Mouse (Mus musculus) 3134 (cell line): ENCODE measurements at regions not wholly inside any gene's neighbourhood (a gene's known extent, or its start where the extent isn't known, plus 50 kb on each side); places are given as distances from the start of the nearest gene placed in this dataset.

Experiments used
- DNase-seq: peaks from one replicate; pipeline ENCODE4 v3.0.0-alpha.2; 2011; ENCODE audit warnings: low spot score; ENCODE audit not compliant: insufficient read length; ENCODE audit errors: extremely low read depth

DNA sequence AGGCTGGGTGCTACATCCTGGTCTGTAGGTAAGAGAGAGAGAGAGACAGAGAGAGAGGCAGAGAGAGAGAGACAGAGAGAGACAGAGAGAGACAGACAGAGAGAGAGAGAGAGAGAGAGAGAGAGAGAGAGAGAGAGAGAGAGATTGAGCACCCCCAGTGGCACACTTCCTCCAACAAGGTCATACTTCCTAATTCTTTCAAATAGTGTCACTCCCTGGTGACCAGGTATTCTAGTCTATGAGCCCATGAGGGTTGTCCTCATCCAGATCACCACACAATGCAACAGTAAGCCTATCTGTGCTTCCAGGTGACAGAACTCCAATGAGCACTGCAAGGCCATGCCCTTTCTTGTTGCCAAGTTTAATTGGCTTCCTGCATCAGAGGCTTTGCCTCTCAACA lies 129.0 kb upstream of the Jun start:
- no peak for DNase-seq

DNA sequence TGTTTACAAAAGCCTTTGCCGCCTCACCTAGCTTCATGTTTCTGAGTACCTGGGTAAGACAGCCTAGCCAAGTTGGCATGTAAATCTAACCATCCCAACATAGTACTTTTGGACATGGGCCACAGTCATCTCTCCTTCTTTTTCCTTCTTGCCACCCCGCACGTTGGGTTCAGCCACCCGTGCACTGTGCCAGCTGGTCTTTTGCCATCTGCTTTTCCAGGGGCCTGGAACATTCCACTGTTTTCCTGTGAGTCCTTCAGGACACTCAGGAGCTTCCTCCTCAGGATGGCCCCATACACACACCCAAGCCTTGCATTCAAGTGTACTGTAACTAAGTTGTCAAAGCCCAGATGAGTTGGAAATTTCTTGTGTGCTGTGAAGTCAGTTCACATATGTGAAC lies 132.2 kb upstream of the Jun start:
- no peak for DNase-seq

DNA sequence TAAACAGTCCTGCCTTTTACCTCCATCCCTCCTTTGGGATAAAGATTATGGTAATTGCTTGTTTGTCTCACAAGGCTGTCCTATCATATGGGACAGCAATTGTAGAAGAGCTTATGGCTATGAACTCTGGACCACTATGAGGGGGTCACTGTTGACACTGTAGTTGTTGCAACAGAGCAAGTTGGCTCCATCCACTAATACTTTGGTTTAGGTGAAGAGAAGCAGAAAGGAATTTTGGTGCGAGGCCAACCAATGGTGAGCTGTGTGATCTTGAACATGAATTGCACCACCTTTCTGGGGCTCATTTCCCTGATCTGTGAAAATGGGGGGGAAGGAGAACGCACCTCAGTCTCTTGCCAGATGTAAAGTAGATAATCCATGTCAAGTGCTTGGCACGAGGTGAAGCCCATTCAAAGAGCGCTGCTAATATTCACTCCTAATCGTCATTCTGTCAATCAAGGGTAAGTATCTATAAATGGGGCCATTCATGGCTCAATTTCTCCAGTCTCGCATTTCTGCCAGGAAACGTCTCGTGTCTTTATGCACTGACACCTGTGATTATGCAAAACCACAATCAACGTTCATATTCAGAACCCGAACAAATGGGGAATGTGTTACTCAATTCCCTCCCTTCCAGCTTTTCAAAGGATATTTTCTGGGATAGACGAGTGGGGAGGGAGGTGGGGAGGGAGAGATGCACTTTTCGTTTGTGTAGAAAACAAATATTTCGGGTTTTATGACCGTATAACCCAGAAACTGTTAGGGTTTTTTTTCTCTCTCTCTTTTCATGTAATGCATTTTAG lies 133.3 kb upstream of the Jun start:
- DNase-seq: no peak

- no peak for DNase-seq
Measured at GRCm38 (mm10) chr4:95185916-95186200, 133.8 kb upstream of the Jun start.

DNA sequence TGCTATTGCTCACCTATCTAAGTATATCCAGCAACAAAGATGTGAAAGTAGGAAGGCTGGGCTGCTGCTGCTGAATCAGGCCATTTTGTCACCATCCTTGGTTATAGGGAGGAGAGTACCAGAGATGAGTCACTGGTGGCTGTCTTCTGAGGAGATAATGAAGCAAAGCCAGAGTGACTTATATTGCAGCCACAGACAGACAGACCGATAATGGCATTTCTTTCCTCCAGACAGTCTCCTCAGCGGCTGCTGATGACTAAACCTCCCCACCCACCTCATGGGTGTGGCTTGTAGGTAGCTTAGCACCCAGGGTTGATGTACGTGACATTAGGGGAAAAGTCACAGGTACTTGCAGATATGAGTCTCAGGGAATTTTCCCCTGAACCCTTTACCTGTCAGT lies 136.1 kb upstream of the Jun start:
- DNase-seq: no peak

DNA sequence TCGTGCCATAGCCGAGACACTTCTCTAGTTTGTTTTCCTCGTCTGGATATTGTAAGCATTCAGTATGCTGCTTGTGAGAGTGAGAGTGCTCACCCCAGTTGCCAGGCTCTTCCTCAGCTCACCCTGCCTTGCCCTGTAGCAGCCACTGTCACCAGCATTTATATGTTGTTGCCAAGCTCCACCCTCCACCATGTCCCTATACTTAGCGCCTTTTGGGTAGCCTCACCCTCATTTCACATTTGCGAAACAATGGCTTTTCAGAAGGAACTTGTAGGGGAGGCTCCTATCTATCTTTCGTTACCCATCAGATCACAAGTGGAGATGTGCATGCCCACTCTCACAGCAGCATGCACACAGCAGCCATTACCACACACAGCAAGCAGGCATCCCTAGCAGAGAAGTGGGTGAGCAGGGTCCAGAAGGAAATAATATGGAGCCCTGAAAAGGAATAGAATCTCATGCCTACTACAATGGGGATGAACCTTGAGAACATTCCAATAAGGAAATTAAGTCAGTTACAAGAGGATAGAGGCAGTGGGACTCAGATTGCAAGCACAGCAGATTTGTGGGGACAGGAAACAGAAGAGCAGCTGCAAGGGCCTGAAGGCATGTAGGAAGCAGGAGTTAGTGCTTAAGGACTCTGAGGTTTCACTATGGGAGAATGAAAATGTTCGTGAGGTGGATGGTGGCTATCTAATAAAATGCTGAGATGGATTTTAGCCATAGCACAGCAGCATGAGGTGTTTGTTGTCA lies 139.8 kb upstream of the Jun start:
- no peak for DNase-seq

DNA sequence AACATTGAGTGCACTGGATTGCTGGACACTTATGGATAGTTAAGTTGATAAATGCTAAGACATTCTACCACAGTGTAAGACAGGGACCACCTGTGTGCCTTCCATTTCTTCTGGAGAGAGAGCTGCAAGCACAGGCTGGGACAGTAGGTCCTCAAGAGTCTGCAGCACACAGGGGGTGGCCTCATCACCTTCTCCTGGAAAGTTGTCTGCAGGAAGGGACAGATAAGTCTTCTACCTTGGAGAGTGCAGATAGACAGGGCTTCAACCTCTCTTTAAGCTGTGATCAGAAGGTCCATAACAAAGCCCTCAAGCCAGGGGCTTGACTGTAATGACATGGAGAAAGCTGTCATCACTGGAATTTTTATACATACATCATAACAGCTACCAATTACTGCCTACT lies 140.5 kb upstream of the Jun start:
- DNase-seq: no peak

DNA sequence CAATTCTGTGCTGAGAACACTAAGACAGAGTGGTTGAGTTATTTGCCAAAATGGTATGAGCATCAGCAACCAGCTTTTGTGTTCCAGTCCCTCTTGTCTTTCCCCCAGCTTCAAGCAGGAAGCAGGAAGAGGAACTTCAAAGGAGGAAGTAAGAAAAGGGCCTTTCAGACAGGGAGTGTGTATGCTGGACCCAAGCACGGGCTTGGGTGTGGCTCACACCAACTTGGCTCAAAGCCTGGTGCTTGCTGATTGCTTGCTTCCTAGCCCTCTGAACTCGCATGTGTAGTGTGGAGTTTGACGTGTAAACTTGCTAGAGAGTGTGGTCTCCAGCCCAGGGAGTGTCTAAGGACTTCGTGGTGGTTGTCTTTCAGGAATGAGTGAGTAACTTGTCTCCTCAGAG lies 141.0 kb upstream of the Jun start:
- DNase-seq: no peak

DNA sequence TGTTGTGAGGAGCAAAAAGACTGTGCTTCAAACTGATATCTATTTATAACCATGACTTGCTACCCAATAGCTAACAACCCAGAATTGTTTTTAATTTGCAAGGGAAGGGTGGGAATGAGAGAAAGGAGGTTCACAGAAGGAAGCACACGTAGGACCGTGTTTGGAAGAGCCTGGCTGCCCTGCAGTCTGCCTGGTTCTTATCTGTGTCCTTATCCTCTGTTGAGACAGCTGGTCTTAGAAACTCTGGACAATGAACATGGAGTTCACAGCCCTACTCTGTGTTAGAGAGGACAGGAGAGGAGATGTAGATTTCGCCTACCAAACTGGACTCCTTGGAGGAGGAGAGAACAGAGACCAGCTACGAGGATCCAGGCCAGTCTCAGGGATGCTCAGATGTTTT lies 141.5 kb upstream of the Jun start:
- DNase-seq: no peak

GRCm38 (mm10) chr4:95194621-95195455 lies 142.8 kb upstream of the Jun start:
- DNase-seq: no peak

GRCm38 (mm10) chr4:95196106-95196505 lies 144.1 kb upstream of the Jun start:
- no peak for DNase-seq

- DNase-seq: no peak
Measured at GRCm38 (mm10) chr4:95197077-95197711, 145.2 kb upstream of the Jun start.

GRCm38 (mm10) chr4:95199394-95199793 lies 147.4 kb upstream of the Jun start:
- no peak for DNase-seq

DNA sequence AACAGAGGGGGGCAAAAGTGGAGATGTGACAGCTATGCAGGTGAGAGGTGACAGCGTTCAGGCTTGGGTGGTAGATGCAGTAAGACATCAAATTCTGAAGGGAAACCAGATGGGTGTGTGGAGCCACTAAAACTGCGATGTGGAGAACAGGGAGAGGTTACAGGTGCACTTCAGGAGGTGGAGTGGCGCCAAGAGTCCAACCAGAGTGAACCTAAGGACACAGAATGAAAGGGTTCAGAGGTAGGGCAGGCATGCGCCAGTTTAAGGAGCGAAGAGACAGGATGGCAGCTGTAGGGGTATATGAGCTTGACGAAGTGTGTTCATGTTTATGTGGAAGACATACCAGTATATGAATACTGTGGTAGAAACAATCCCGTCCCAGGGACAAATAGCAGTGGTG lies 148.1 kb upstream of the Jun start:
- DNase-seq: no peak

DNA sequence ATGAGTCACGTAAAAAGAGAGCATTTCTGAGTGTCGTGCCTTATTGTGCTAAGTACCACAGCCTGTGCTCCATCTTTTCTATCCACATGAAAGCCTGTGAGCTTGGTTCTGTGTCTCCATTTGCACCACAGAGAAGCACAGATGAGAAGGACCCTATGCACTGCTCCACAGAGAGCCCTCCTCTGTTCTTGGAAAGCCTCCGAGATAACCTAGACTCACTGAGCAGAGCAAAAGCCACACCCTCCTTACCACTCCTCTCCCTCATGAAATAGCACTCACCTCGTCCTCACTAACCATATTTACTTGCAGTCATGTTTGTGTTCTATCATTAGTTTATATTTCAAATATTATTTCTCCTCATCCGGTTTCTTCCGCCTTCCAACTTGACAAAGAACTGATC lies 150.5 kb upstream of the Jun start:
- DNase-seq: no peak

DNA sequence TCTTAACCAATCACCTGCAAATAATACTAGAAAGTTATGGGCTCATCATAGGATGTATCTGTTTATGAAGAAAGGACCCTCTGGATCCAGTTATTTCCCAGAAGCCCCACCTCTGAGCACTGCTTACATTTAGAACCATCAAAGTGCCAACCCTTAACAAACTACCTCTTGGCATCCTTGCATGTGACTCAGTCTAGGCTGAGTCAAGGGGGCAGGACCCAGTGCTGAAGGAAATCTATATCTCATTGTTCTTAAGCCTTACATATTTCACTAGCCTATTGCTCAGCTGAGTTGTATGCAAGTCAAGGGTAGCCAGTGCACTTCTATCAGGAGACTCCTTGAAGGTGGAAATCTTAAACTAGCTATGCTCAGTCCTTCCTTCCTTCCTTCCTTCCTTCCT lies 151.6 kb upstream of the Jun start:
- DNase-seq: peak; percentile 12

DNA sequence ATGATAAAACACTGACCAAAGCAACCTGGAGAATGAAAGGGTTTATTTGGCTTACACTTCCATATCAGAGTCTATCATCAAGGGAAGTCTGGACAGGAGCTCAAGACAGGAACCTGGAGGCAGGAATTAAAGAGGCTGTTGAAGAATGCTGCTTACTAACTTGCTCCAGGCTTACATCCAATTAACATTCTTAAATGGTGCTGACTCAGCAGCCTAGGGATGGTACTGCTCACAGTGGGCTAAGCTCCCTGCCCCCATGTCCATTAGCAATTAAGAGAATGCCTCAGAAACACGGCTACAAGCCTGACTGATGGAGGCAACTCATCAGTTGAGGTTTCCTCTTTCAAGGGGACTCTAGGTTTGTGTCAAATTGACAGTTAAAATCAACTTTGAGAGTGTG lies 153.3 kb upstream of the Jun start:
- no peak for DNase-seq

DNA sequence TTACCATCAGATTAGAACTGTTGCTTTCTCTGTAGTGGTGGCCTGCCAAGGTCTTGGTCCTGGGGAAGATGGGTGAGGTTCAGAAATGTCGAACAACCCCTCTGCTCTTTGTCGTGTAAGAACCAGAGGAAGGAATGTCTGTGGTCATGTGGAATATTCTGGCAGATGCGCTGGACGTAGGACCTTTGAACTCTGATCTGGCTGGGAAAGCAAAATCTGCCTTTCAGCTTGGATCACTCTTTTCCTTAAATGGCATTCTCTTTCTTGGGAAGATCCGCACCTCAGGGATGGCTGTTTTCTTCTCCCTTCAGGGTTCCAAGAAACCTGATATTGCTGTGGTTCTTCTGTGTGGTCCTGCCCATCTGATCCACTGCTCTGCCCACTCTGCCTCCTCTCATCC lies 155.8 kb upstream of the Jun start:
- no peak for DNase-seq

DNA sequence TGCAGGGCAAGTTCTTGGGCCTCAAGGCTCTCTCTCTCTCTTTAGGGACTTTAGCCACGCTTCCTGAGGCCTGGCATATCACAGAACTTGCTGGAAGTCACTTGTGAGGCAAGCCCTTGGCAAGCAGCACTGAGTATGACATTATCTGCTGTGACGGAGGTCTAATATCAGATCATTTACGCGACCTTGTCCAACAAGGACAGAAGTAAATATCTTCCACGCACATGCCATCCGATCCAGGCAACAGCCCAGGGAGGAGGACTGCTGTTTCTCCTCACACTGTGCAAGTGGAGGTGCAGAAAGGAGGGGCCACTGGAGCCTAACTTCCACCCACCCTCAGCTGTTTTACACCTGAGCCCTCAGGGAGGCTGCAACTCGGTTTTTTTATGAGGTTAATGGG lies 156.8 kb upstream of the Jun start:
- DNase-seq: no peak

DNA sequence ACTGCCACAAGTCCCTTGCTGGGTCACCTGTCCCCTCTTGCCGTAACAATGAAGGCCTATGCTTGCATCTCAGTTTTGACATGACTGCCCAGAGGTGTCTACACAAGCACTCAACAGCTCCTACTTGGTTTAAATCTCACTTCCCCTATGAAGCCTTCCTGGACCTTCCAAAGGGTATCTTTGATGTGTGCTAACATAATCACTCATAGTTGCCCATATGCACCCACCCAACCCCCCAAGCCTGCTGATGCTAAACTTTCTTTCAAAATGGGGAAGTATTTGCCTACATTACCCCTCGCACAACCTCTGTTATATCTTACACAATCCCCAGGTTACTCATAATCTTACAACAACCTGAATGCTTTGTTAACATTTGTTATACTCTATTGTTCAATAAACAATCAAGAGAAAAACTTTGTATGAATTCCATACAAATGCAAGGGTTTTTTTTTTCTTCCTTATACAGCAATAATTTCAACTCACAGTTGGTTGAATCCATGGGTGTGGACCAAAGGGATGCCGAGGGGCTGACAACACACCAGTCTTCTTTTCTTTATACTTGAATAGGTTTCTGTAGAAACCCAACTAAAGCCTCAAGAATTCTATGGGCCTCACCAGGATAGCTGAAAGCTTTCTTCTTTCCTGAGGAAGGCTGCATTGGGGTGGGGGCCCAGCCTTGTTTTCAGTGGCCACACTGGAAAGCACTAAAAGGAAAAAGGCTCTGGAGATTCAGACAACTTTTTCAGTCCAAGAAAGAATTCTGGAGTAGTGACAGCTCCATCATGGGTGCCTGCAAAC lies 157.5 kb upstream of the Jun start:
- no peak for DNase-seq
